Mouse (Mus musculus): ENCODE measurements around the gene Cep41. TPM values are rescaled to one million over a fixed set of nuclear protein-coding genes. Genes with fewer than 3 reads are reported as not detected.
A peak's percentile ranks its signal among the peaks of the same experiment; 100 is the strongest.

Gene Cep41
- polyA plus RNA-seq, 1 experiment from 2014 or later: 16.0 TPM

GRCm38 (mm10) chr6:30654402-30654859 lies 39.1 kb downstream of the Cep41 start:
- no peak overlapping the region for H3K4me3 ChIP-seq

DNA sequence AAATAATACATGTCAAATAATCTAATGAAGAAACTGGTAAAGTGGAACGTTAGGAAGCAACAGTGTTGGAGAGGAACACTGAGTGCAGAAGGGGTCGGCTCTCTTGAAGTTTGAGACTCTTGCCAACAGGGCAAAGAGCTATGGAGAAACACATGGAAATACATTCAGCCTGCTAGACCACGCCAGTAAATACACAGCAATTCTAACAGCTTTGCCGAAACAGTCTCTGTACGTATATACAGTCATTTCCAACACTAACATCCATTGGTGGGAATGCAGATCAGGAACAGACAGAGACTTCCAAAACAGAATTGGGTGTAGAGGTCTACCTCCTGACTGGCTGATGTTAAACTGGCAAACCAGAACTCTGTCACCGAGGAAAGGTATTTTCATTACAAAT lies 40.0 kb downstream of the Cep41 start:
- Histone ChIP-seq H3K27me3 (ENCODE audit: insufficient read depth, poor library complexity, severe bottlenecking) (peaks cover 6% of the 10 kb centered on the region; the same call in 1 of the 2 replicates), H3K36me3 (peaks cover 13% of the 10 kb centered on the region), H3K9me3 (no peaks in the 10 kb centered on the region), H3K4me3 (no peak overlapping the region), H3K27ac (peak overlapping the region; percentile 83), H3K4me1 (replicated peaks) (peaks cover 71% of the 10 kb centered on the region)
- no peak for DNase-seq (ENCODE audit: low spot score)
- 88% methylated on average over 6 of the region's 6 CpGs for WGBS

More at GRCm38 (mm10) chr6:30654402-30654859, 39.1 kb downstream of the Cep41 start:
- peak overlapping the region; percentile 83 for H3K27ac ChIP-seq
- peaks cover 72% of the 10 kb centered on the region for H3K4me1 ChIP-seq (replicated peaks)
- H3K27me3 ChIP-seq (ENCODE audit: insufficient read depth, poor library complexity, severe bottlenecking): peaks cover 6% of the 10 kb centered on the region; the same call in 1 of the 2 replicates
- WGBS: 53% methylated on average over 6 of the region's 6 CpGs
- H3K36me3 ChIP-seq: peaks cover 16% of the 10 kb centered on the region
- H3K9me3 ChIP-seq: no peaks in the 10 kb centered on the region
- DNase-seq (ENCODE audit: low spot score): no peak

DNA sequence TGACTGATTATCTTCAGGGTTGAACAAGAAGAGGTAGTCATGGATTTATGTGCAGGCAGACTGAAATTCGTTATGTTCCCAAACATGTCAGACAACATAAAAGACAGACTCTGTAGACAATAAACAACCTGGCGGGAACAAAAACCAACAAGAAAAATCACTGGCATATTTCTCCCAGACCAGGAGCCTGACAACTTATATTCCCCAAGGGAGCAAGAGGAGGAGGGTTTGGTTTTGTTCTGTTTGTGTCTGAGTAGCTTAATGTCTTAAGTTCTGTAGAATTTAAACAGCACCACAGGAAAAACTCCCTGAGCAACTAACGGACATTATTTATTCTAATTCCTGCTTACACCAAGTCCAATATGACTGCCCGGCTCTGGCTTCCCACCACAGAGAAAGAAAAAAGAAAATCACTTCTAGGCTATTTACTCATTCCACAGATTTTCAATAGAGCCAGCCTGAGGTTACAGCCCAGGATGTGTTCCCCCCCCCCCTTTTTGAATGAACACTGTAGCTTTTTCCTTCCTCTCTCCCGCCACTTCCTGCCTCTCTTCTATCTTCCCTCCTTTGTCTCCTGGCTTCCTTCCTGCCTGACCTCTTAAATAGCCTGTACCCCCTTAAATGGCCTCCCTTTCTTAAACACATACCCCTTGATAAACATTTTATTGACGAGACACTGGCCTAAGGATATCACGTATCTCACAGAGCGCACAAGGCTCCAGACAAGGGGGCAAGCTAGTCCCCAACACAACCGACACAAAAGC lies 40.9 kb downstream of the Cep41 start:
- 58% methylated on average over 9 of the region's 9 CpGs for WGBS
- peaks cover 69% of the 10 kb centered on the region for H3K4me1 ChIP-seq (replicated peaks)

GRCm38 (mm10) chr6:30649651-30650296 lies 43.8 kb downstream of the Cep41 start:
- Histone ChIP-seq H3K27ac (peak overlapping the region; percentile 57), H3K4me1 (replicated peaks) (peaks cover 58% of the 10 kb centered on the region), H3K4me3 (no peak overlapping the region), H3K9me3 (no peaks in the 10 kb centered on the region), H3K27me3 (ENCODE audit: insufficient read depth, poor library complexity, severe bottlenecking) (no peaks in the 10 kb centered on the region), H3K36me3 (no peaks in the 10 kb centered on the region)
- WGBS: 79% methylated on average over 11 of the region's 11 CpGs
- no peak for DNase-seq (ENCODE audit: low spot score)

More for the DNA sequence above, 40.9 kb downstream of the Cep41 start:
- H3K27ac ChIP-seq: peak overlapping the region; percentile 83
- no peaks in the 10 kb centered on the region for H3K9me3 ChIP-seq
- peaks cover 6% of the 10 kb centered on the region; the same call in 1 of the 2 replicates for H3K27me3 ChIP-seq (ENCODE audit: insufficient read depth, poor library complexity, severe bottlenecking)
- DNase-seq (ENCODE audit: low spot score): no peak
- peaks cover 8% of the 10 kb centered on the region for H3K36me3 ChIP-seq
- H3K4me3 ChIP-seq: no peak overlapping the region

DNA sequence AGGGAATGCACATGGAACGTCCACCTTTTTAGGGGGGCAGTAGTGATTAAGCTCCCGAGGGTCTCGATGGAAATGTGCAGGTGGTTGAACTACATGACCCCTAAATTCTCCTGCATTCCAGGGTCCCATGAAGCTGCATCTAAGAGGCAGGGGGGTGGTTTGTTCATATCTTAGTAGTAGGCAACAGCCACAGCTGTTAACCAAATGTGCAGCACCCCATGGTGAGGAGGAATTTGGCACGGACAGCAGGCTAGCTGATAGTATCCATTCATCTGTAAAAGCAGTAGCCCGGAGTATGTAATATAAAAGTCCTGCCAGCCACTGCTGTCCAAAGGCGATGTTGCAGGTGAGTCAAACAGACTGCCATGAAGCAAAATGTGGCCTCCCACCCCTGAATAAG lies 48.2 kb downstream of the Cep41 start:
- WGBS: 65% methylated on average over 6 of the region's 6 CpGs
- no peak for DNase-seq (ENCODE audit: low spot score)
- no peaks in the 10 kb centered on the region for H3K36me3 ChIP-seq
- H3K27ac ChIP-seq: peak overlapping the region; percentile 68
- H3K9me3 ChIP-seq: no peaks in the 10 kb centered on the region
- no peaks in the 10 kb centered on the region for H3K27me3 ChIP-seq (ENCODE audit: insufficient read depth, poor library complexity, severe bottlenecking)
- no peak overlapping the region for H3K4me3 ChIP-seq
- peaks cover 40% of the 10 kb centered on the region for H3K4me1 ChIP-seq (replicated peaks)

DNA sequence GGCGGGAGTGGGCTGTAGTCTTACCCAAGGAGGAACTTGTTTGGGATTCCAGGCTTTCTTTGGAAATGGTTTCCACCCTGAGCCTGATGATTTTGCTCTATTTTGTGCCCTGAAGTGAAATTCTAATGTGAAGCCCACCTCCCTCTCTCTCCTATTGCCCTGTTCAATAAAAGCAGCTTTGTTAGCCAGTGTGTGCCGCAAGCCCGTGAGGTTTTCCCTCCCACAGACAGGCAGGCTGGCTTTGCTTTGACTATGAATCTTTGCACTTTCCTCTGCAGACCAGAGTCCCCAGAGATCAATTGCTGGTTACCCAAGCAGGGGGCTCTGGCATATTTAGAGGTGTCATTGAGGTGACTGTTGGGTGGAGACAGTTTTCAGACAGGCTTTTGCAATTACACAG lies 49.1 kb downstream of the Cep41 start:
- peaks cover 4% of the 10 kb centered on the region; the same call in 1 of the 2 replicates for H3K9me3 ChIP-seq
- H3K4me1 ChIP-seq (replicated peaks): peaks cover 31% of the 10 kb centered on the region
- DNase-seq (ENCODE audit: low spot score): no peak
- H3K27ac ChIP-seq: peak overlapping the region; percentile 68
- H3K36me3 ChIP-seq: no peaks in the 10 kb centered on the region
- H3K27me3 ChIP-seq (ENCODE audit: insufficient read depth, poor library complexity, severe bottlenecking): no peaks in the 10 kb centered on the region
- WGBS: 66% methylated on average over 3 of the region's 3 CpGs
- no peak overlapping the region for H3K4me3 ChIP-seq

GRCm38 (mm10) chr6:30643694-30644460 lies 49.7 kb downstream of the Cep41 start:
- WGBS: 84% methylated on average over 12 of the region's 12 CpGs
- no peaks in the 10 kb centered on the region for H3K36me3 ChIP-seq
- H3K27me3 ChIP-seq (ENCODE audit: insufficient read depth, poor library complexity, severe bottlenecking): no peaks in the 10 kb centered on the region
- no peak for DNase-seq (ENCODE audit: low spot score)
- no peak overlapping the region for H3K4me3 ChIP-seq
- peaks cover 8% of the 10 kb centered on the region; the same call in 1 of the 2 replicates for H3K9me3 ChIP-seq
- H3K27ac ChIP-seq: peak overlapping the region; percentile 68
- peaks cover 29% of the 10 kb centered on the region for H3K4me1 ChIP-seq (replicated peaks)

- peak within 1 kb of the TSS; percentile 77 for H3K27ac ChIP-seq
- DNase-seq (ENCODE audit: low spot score): no peak
- H3K36me3 ChIP-seq: no peaks in the 10 kb centered on the region
- peaks cover 42% of the 10 kb centered on the region for H3K4me1 ChIP-seq (replicated peaks)
- H3K27me3 ChIP-seq (ENCODE audit: insufficient read depth, poor library complexity, severe bottlenecking): no peaks in the 10 kb centered on the region
- WGBS: 91% methylated on average over 5 of the region's 5 CpGs
- H3K9me3 ChIP-seq: peaks cover 8% of the 10 kb centered on the region; the same call in 1 of the 2 replicates
- H3K4me3 ChIP-seq: no peak within 1 kb of the TSS
Observed at GRCm38 (mm10) chr6:30638674-30639268, 54.8 kb downstream of the Cep41 start, which contains the start of gene Cpa1. TSS of gene Cpa1 (plus strand) at chr6:30639218.

DNA sequence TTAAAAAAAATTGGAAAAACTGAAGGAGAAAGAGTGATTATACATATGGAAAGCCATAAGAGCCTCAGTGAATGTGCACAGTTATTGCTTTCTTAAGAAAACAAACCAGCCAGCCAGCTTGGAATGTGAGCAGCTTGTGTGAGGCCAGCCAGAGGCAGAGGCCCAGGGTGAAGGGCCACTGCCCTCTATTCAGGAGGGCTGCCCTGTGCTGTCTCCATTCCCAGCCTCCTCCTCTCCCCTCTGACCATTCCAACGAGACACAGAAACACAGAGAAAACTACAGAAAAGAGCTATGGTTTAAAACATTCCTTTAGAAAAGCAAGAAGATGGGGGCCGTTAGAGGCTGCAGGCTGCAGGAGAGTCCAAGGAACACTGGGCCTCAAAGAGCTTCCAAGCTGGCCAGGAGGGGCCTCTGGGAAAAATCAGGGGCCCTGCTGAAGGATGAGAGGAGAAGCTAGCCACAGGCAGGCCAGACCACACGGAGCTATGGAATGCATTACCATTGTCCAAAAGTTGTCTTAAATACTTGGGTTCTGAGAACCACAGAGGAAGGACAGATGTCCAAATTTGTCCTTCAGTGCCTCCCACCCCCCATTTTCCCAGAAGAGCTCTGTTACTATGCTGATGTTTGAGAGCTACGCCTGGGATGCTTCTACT lies 57.2 kb downstream of the Cep41 start:
- WGBS: 11% methylated on average over 4 of the region's 4 CpGs
- H3K4me3 ChIP-seq: no peak overlapping the region
- DNase-seq (ENCODE audit: low spot score): peak; percentile 77
- no peaks in the 10 kb centered on the region for H3K36me3 ChIP-seq
- H3K4me1 ChIP-seq (replicated peaks): peaks cover 57% of the 10 kb centered on the region
- no peaks in the 10 kb centered on the region for H3K27me3 ChIP-seq (ENCODE audit: insufficient read depth, poor library complexity, severe bottlenecking)
- H3K9me3 ChIP-seq: peaks cover 8% of the 10 kb centered on the region; the same call in 1 of the 2 replicates
- peak overlapping the region; percentile 92 for H3K27ac ChIP-seq

GRCm38 (mm10) chr6:30635361-30635862 lies 58.1 kb downstream of the Cep41 start:
- 22% methylated on average over 8 of the region's 8 CpGs for WGBS
- peak; percentile 70 for DNase-seq (ENCODE audit: low spot score)
- peaks cover 64% of the 10 kb centered on the region for H3K4me1 ChIP-seq (replicated peaks)

DNA sequence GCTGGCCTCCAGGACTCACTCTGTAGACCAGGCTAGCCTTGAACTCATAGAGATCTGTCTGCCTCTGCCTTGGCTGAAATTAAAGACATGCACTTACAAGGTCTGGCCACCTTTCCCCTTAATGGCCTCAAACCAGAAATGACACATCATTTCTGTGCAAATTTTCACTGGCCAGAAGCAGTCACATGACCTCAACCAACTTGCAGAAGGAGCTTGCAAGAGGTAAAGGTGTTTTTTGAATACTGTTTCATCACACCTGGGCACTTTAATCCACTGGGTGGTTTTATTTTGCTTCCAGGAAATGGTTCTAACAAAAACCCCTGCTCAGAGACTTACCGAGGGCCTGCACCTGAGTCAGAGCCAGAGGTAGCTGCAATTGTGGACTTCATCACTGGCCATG lies 63.6 kb downstream of the Cep41 start:
- H3K4me3 ChIP-seq: no peak overlapping the region
- H3K27ac ChIP-seq: peak overlapping the region; percentile 76; the same call in 1 of the 2 replicates
- H3K27me3 ChIP-seq (ENCODE audit: insufficient read depth, poor library complexity, severe bottlenecking): no peaks in the 10 kb centered on the region
- 91% methylated on average over 1 of the region's 1 CpGs for WGBS
- H3K9me3 ChIP-seq: no peaks in the 10 kb centered on the region
- H3K36me3 ChIP-seq: no peaks in the 10 kb centered on the region
- peaks cover 46% of the 10 kb centered on the region for H3K4me1 ChIP-seq (replicated peaks)
- DNase-seq (ENCODE audit: low spot score): no peak

More at GRCm38 (mm10) chr6:30635361-30635862, 58.1 kb downstream of the Cep41 start:
- Histone ChIP-seq H3K36me3 (no peaks in the 10 kb centered on the region), H3K9me3 (peaks cover 8% of the 10 kb centered on the region; the same call in 1 of the 2 replicates), H3K27ac (peak overlapping the region; percentile 92), H3K4me3 (no peak overlapping the region), H3K27me3 (ENCODE audit: insufficient read depth, poor library complexity, severe bottlenecking) (no peaks in the 10 kb centered on the region)
